11 mouse cellular contexts compared by ENCODE assay signal in genomic region chr16:97602256-97602655, GRCm38 (mm10). TPM values are rescaled to one million over a fixed set of nuclear protein-coding genes. Genes with fewer than 3 reads are reported as not detected.
DNase-seq lines count a peak whose midpoint lies in the region; ATAC-seq and TF ChIP-seq lines count a peak whose summit lies in the region.
"Had no signal": no experiment of that assay in that cellular context is flagged by ENCODE, and none has a peak within 500 bp of the region (broad histone marks: within the 10 kb centered on the region; RNA-seq: fewer than 3 reads in every experiment).

No protein-coding gene starts in this region.

- no peak for DNase-seq in frontal cortex, postnatal 14 days (ENCODE audit: low spot score in 2 of 2)
- peak; percentile 20 for DNase-seq in NIH3T3 (ENCODE audit: low read depth)
- peak; percentile 42 for DNase-seq in kidney, postnatal 0 days (ENCODE audit: low spot score)
- DNase-seq in lung, embryonic 14.5 days = peak; percentile 26
- DNase-seq in hindbrain, embryonic 14.5 days (ENCODE audit: low spot score) = no peak
- DNase-seq in testis, postnatal 14 days (ENCODE audit: low spot score) = no peak
- DNase-seq: adrenal gland, postnatal 36 days had no signal

- no peaks in the 10 kb centered on the region for H3K9me3 ChIP-seq in kidney, postnatal 0 days (replicated peaks; ENCODE audit: low read length)
- H3K9me3 ChIP-seq in lung, embryonic 14.5 days (ENCODE audit: low read depth, low read length) = no peaks in the 10 kb centered on the region
- no peaks in the 10 kb centered on the region for H3K9me3 ChIP-seq in hindbrain, embryonic 14.5 days (ENCODE audit: control insufficient read depth, low read length)
- H3K9me3 ChIP-seq: embryonic facial prominence, embryonic 13.5 days; neural tube, embryonic 12.5 days had no signal

- no peak for TF ChIP-seq CTCF in kidney, postnatal 0 days (IDR thresholded peaks at IDR 0.05; ENCODE audit: low read depth)
- no peak for TF ChIP-seq CTCF in lung, embryonic 14.5 days (IDR thresholded peaks at IDR 0.05; ENCODE audit: low read depth)

- H3K4me3 ChIP-seq in kidney, postnatal 0 days (replicated peaks; ENCODE audit: low read depth, low read length) = no peak overlapping the region
- H3K4me3 ChIP-seq in lung, embryonic 14.5 days (ENCODE audit: low read depth, low read length) = no peak overlapping the region
- no peak overlapping the region for H3K4me3 ChIP-seq in hindbrain, embryonic 14.5 days (replicated peaks; ENCODE audit: low read length)
- H3K4me3 ChIP-seq: embryonic facial prominence, embryonic 13.5 days; neural tube, embryonic 12.5 days had no signal

- no peak overlapping the region; the same call in 1 of the 2 replicates for H3K27ac ChIP-seq in kidney, postnatal 0 days
- H3K27ac ChIP-seq in lung, embryonic 14.5 days (ENCODE audit: low read depth) = no peak overlapping the region
- no peak overlapping the region for H3K27ac ChIP-seq in hindbrain, embryonic 14.5 days
- H3K27ac ChIP-seq: embryonic facial prominence, embryonic 13.5 days; neural tube, embryonic 12.5 days had no signal

- no peak overlapping the region for H3K4me2 ChIP-seq in kidney, postnatal 0 days (ENCODE audit: low read length)
- H3K4me2 ChIP-seq in lung, embryonic 14.5 days = no peak overlapping the region
- H3K4me2 ChIP-seq in hindbrain, embryonic 14.5 days (replicated peaks) = no peak overlapping the region
- H3K4me2 ChIP-seq: embryonic facial prominence, embryonic 13.5 days; neural tube, embryonic 12.5 days had no signal

- no peaks in the 10 kb centered on the region for H3K27me3 ChIP-seq in kidney, postnatal 0 days (ENCODE audit: insufficient read depth, low read length)
- 0 out of 2 replicates have a peak, but pooled peaks cover 3% of the 10 kb centered on the region for H3K27me3 ChIP-seq in lung, embryonic 14.5 days (ENCODE audit: insufficient read depth, low read length)
- no peaks in the 10 kb centered on the region for H3K27me3 ChIP-seq in hindbrain, embryonic 14.5 days (ENCODE audit: control insufficient read depth, insufficient read depth, low read length)
- H3K27me3 ChIP-seq: neural tube, embryonic 12.5 days had no signal

- peak; percentile 47; the same call in 1 of the 2 replicates for ATAC-seq in frontal cortex, adult (ENCODE audit: low TSS enrichment)
- ATAC-seq in kidney, postnatal 0 days (replicated peaks; ENCODE audit: low FRiP score, low read depth) = no peak
- no peak for ATAC-seq in lung, embryonic 14.5 days (ENCODE audit: insufficient read depth)
- ATAC-seq in monocyte, adult 5-6 weeks (replicated peaks; ENCODE audit: insufficient number of reproducible peaks, low FRiP score, low TSS enrichment, poor library complexity, severe bottlenecking) = no peak
- ATAC-seq in hindbrain, embryonic 14.5 days (ENCODE audit: low FRiP score) = no peak

- no peaks in the 10 kb centered on the region for H3K4me1 ChIP-seq in kidney, postnatal 0 days (replicated peaks; ENCODE audit: insufficient read depth, low read length)
- H3K4me1 ChIP-seq in lung, embryonic 14.5 days (ENCODE audit: insufficient read depth) = no peaks in the 10 kb centered on the region
- H3K4me1 ChIP-seq in hindbrain, embryonic 14.5 days (replicated peaks; ENCODE audit: control insufficient read depth, insufficient read depth, low read length) = no peaks in the 10 kb centered on the region
- H3K4me1 ChIP-seq: embryonic facial prominence, embryonic 13.5 days; neural tube, embryonic 12.5 days had no signal

- 58% methylated on average over 1 of the region's 1 CpGs for WGBS in kidney, postnatal 0 days
- 53% methylated on average over 1 of the region's 1 CpGs for WGBS in lung, embryonic 14.5 days
- 89% methylated on average over 1 of the region's 1 CpGs for WGBS in hindbrain, embryonic 14.5 days

- no peak overlapping the region for H3K9ac ChIP-seq in kidney, postnatal 0 days (ENCODE audit: low read depth, low read length)
- no peak overlapping the region for H3K9ac ChIP-seq in lung, embryonic 14.5 days
- no peak overlapping the region for H3K9ac ChIP-seq in hindbrain, embryonic 14.5 days
- H3K9ac ChIP-seq: embryonic facial prominence, embryonic 13.5 days; neural tube, embryonic 12.5 days had no signal

- H3K36me3 ChIP-seq in kidney, postnatal 0 days (ENCODE audit: insufficient read depth, low read length) = no peaks in the 10 kb centered on the region
- no peaks in the 10 kb centered on the region for H3K36me3 ChIP-seq in lung, embryonic 14.5 days (ENCODE audit: insufficient read depth)
- no peaks in the 10 kb centered on the region for H3K36me3 ChIP-seq in hindbrain, embryonic 14.5 days (replicated peaks; ENCODE audit: control insufficient read depth, insufficient read depth)
- H3K36me3 ChIP-seq: embryonic facial prominence, embryonic 13.5 days; neural tube, embryonic 12.5 days had no signal

RNA-seq across cellular contexts. Expression of gene Tmprss2, which starts 8.7 kb away (rescaled TPM):
- polyA plus RNA-seq in kidney, postnatal 0 days (2015; fragmentation: Nextera tagmentation; extraction: Ambion mirVana) = 79.1 and 91.6 TPM in 2 replicates
- polyA plus RNA-seq in lung, embryonic 14.5 days (2014; fragmentation: Nextera tagmentation; extraction: Ambion mirVana) = 6.4 and 7.4 TPM in 2 replicates
- total RNA-seq in monocyte, adult 5-6 weeks (2017) = not detected in 3 replicates
- not detected in 2 replicates for polyA plus RNA-seq in hindbrain, embryonic 14.5 days (2014; fragmentation: Nextera tagmentation; extraction: Ambion mirVana)
- total RNA-seq: adrenal gland, postnatal 36 days had no signal

Comparison
In these comparisons a context has a peak if more than half of its experiments do, and no peak if none do; other contexts are left out.
1. DNase-seq: peak in NIH3T3 (single experiment), kidney, postnatal 0 days (single experiment) and lung, embryonic 14.5 days (single experiment); none in frontal cortex, postnatal 14 days (0 of 2), hindbrain, embryonic 14.5 days (single experiment) and testis, postnatal 14 days (single experiment).